In genomic region chr5:88720116-88721002, GRCm38 (mm10) we compare ENCODE assay signal across 8 mouse cellular contexts. TPM values are rescaled to one million over a fixed set of nuclear protein-coding genes. Genes with fewer than 3 reads are reported as not detected.
DNase-seq lines count a peak whose midpoint lies in the region; ATAC-seq lines count a peak whose summit lies in the region.

Gene Mob1b, plus strand, starts transcription at chr5:88720855.

- DNase-seq in adrenal gland, adult (ENCODE audit: inconsistent age in 2 of 2, low spot score in 1 of 2) = peak; percentile 98 to 99
- peak; percentile 97 for DNase-seq in embryo, embryonic 10.5 days (ENCODE audit: low spot score)
- peak; percentile 97 for DNase-seq in gastrocnemius, postnatal 25 days
- DNase-seq in intestine, embryonic 14.5 days (ENCODE audit: low spot score) = peak; percentile 97
- peak; percentile 95 to 98 for DNase-seq in left cerebral cortex, postnatal 14 days (ENCODE audit: low spot score in 2 of 2)
- DNase-seq in mesoderm, embryonic 11.5 days (ENCODE audit: low read depth, low spot score) = peak; percentile 98
- peak; percentile 88 to 92 for DNase-seq in right cerebral cortex, postnatal 36 days (ENCODE audit: low spot score in 2 of 2)
- DNase-seq in yolk sac, embryonic 10.5 days (ENCODE audit: low spot score) = peak; percentile 97

- H3K27me3 ChIP-seq in intestine, embryonic 14.5 days (replicated peaks; ENCODE audit: control insufficient read depth, insufficient read depth, low read length) = no peaks in the 10 kb centered on the region

- H3K36me3 ChIP-seq in intestine, embryonic 14.5 days (ENCODE audit: control insufficient read depth, insufficient read depth, low read length) = no peaks in the 10 kb centered on the region

- peak within 1 kb of the TSS; percentile 95 for H3K27ac ChIP-seq in intestine, embryonic 14.5 days (ENCODE audit: low read depth)

- under 1% methylated on average over 53 of the region's 54 CpGs for WGBS in intestine, embryonic 14.5 days

- peak within 1 kb of the TSS; percentile 95 for H3K9ac ChIP-seq in intestine, embryonic 14.5 days (ENCODE audit: low read length)

- H3K9me3 ChIP-seq in intestine, embryonic 14.5 days (ENCODE audit: control insufficient read depth, low read length) = no peaks in the 10 kb centered on the region

- peaks cover 21% of the 10 kb centered on the region for H3K4me1 ChIP-seq in intestine, embryonic 14.5 days (replicated peaks; ENCODE audit: control insufficient read depth, insufficient read depth, low read length)

- peak within 1 kb of the TSS; percentile 94 for H3K4me3 ChIP-seq in intestine, embryonic 14.5 days (ENCODE audit: low read depth, low read length)

- H3K4me2 ChIP-seq in intestine, embryonic 14.5 days (ENCODE audit: low read length) = peak within 1 kb of the TSS; percentile 50

- peak; percentile 99 for ATAC-seq in intestine, embryonic 14.5 days (replicated peaks; ENCODE audit: low FRiP score, low TSS enrichment, low read depth)

- intact Hi-C loops in left cerebral cortex, postnatal 14 days (cut with DNase I) = loop anchor here (2.0 to 5.0 kb wide), 2 partner anchors 42 to 46 kb away; partner anchors contain the start of gene Dck

RNA-seq across cellular contexts. Expression of gene Mob1b, which starts in this region (rescaled TPM):
- 10 to 100 TPM; 24.5 to 26.3 TPM for total RNA-seq in gastrocnemius, postnatal 25 days (2021)
- polyA plus RNA-seq in intestine, embryonic 14.5 days (2014; fragmentation: Nextera tagmentation; extraction: Ambion mirVana) = 14.7 and 16.9 TPM in 2 replicates
- 10 to 100 TPM; 30.8 to 32.8 TPM for total RNA-seq in left cerebral cortex, postnatal 14 days (2021)

Comparison
In these comparisons a context has a peak if more than half of its experiments do, and no peak if none do; other contexts are left out.
1. Peak in every context shown above with its lines: DNase-seq, ATAC-seq, H3K4me3 ChIP-seq and H3K27ac ChIP-seq.